Mouse (Mus musculus) small intestine, adult 2 months (tissue): ENCODE measurements around the gene Gtf2ird1. TPM values are rescaled to one million over a fixed set of nuclear protein-coding genes. Genes with fewer than 3 reads are reported as not detected.

ENCODE experiments used
- H3K27ac ChIP-seq: fragments of 200-500 bp; 2 replicates; pipeline ENCODE4 v1.5.1; 2012; ENCODE audit warnings: low read depth, low read length, control low read depth, inconsistent platforms; ENCODE audit not compliant: insufficient read depth
- H3K27me3 ChIP-seq: fragments of 200-500 bp; 2 replicates; pipeline ENCODE4 v1.6.1; 2012; ENCODE audit warnings: mild to moderate bottlenecking, moderate library complexity, low read length, inconsistent platforms; ENCODE audit not compliant: control insufficient read depth, insufficient read depth
- H3K36me3 ChIP-seq: fragments of 200-500 bp; 2 replicates; pipeline ENCODE4 v1.6.1; 2012; ENCODE audit warnings: mild to moderate bottlenecking, low read length, control low read depth, inconsistent platforms; ENCODE audit not compliant: control insufficient read depth, insufficient read depth
- H3K4me1 ChIP-seq: fragments of 200-500 bp; 2 replicates; pipeline ENCODE4 v1.6.1; 2012; ENCODE audit warnings: low read length, inconsistent platforms, mixed read lengths; ENCODE audit not compliant: control insufficient read depth, insufficient read depth, insufficient read length
- H3K4me3 ChIP-seq: fragments of 200-500 bp; 2 replicates; pipeline ENCODE4 v1.5.1; 2012; ENCODE audit warnings: low read depth, mild to moderate bottlenecking, control low read depth, inconsistent platforms, low read length, moderate library complexity
- CTCF ChIP-seq: fragments of 200-500 bp; IDR thresholded peaks from 2 replicates; pipeline ENCODE4 v1.5.1; 2012; ENCODE audit warnings: low read depth, mild to moderate bottlenecking, control low read depth, inconsistent platforms, low read length, moderate library complexity, mixed read lengths; ENCODE audit not compliant: insufficient replicate concordance, insufficient read length; ENCODE audit errors: extremely low read depth
- POLR2A ChIP-seq: fragments of 200-500 bp; IDR thresholded peaks from 2 replicates; pipeline ENCODE4 v1.6.1; 2012; ENCODE audit warnings: low read depth, mild to moderate bottlenecking, control low read depth, inconsistent platforms, low read length, moderate library complexity
- WGBS: fragments of 180-500 bp; shearing (Covaris S2); methylation state at CpG from one replicate; pipeline ENCODE4 v1.1.7; 2018; 5-methylcytosine and 5-hydroxymethylcytosine counted together
- polyA plus RNA-seq: library from polyadenylated mRNA; depleted of rRNA; stranded (reverse); fragments of >200 nt; gene quantifications from 2 replicates; pipeline ENCODE4 v1.2.3, GENCODE M21; 2012

The Gtf2ird1 gene
- polyA plus RNA-seq, 1 experiment, result 40.4 TPM

- peak; percentile 96; the same call in 1 of the 2 replicates for TF ChIP-seq CTCF
- TF ChIP-seq POLR2A, result no peak
- H3K4me3 ChIP-seq, result no peak overlapping the region
- peaks cover 77% of the 10 kb centered on the region for H3K36me3 ChIP-seq
- 54% methylated on average over 11 of the region's 11 CpGs for WGBS
- H3K27me3 ChIP-seq, result no peaks in the 10 kb centered on the region
- peak overlapping the region; percentile 11; the same call in 1 of the 2 replicates for H3K27ac ChIP-seq
- H3K4me1 ChIP-seq, result peaks cover 7% of the 10 kb centered on the region
These were observed 37.6 kb upstream of the Gtf2ird1 start for GRCm38 (mm10) chr5:134494142-134494541.

GRCm38 (mm10) chr5:134492956-134493355, 36.4 kb upstream of the Gtf2ird1 start:
- no peak for TF ChIP-seq POLR2A
- no peak for TF ChIP-seq CTCF
- Histone ChIP-seq H3K4me1 (peaks cover 7% of the 10 kb centered on the region), H3K36me3 (peaks cover 74% of the 10 kb centered on the region), H3K4me3 (no peak overlapping the region), H3K27me3 (no peaks in the 10 kb centered on the region), H3K27ac (no peak overlapping the region)
- WGBS, result 99% methylated on average over 4 of the region's 4 CpGs

- TF ChIP-seq CTCF (peak; percentile 93), POLR2A (no peak)
- Histone ChIP-seq H3K36me3 (peaks cover 64% of the 10 kb centered on the region), H3K4me1 (peaks cover 7% of the 10 kb centered on the region), H3K4me3 (no peak overlapping the region), H3K27me3 (no peaks in the 10 kb centered on the region), H3K27ac (no peak overlapping the region)
- 42% methylated on average over 18 of the region's 18 CpGs for WGBS
These were observed 35.3 kb upstream of the Gtf2ird1 start for GRCm38 (mm10) chr5:134491712-134492417.

- H3K4me3 ChIP-seq, result no peak overlapping the region
- peaks cover 7% of the 10 kb centered on the region for H3K4me1 ChIP-seq
- WGBS, result 89% methylated on average over 2 of the region's 2 CpGs
- no peak for TF ChIP-seq CTCF
- no peak for TF ChIP-seq POLR2A
- no peaks in the 10 kb centered on the region for H3K27me3 ChIP-seq
- no peak overlapping the region for H3K27ac ChIP-seq
- peaks cover 59% of the 10 kb centered on the region for H3K36me3 ChIP-seq
These were observed 34.7 kb upstream of the Gtf2ird1 start for GRCm38 (mm10) chr5:134491206-134491605.

GRCm38 (mm10) chr5:134490465-134490864, 33.9 kb upstream of the Gtf2ird1 start:
- Histone ChIP-seq H3K36me3 (peaks cover 53% of the 10 kb centered on the region), H3K4me1 (peaks cover 7% of the 10 kb centered on the region), H3K27me3 (no peaks in the 10 kb centered on the region), H3K4me3 (no peak overlapping the region), H3K27ac (no peak overlapping the region)
- TF ChIP-seq CTCF, result peak; percentile 62; the same call in 1 of the 2 replicates
- TF ChIP-seq POLR2A, result no peak
- WGBS, result 90% methylated on average over 12 of the region's 12 CpGs

- no peak for TF ChIP-seq POLR2A
- peak; percentile 31; the same call in 1 of the 2 replicates for TF ChIP-seq CTCF
- 73% methylated on average over 9 of the region's 9 CpGs for WGBS
- Histone ChIP-seq H3K27me3 (no peaks in the 10 kb centered on the region), H3K4me3 (no peak overlapping the region), H3K27ac (no peak overlapping the region), H3K4me1 (peaks cover 7% of the 10 kb centered on the region), H3K36me3 (peaks cover 47% of the 10 kb centered on the region)
These were observed 33.1 kb upstream of the Gtf2ird1 start for GRCm38 (mm10) chr5:134489583-134489982.

- TF ChIP-seq POLR2A (no peak), CTCF (no peak)
- H3K4me3 ChIP-seq, result no peak overlapping the region
- H3K27me3 ChIP-seq, result no peaks in the 10 kb centered on the region
- WGBS, result 94% methylated on average over 4 of the region's 4 CpGs
- H3K27ac ChIP-seq, result no peak overlapping the region
- peaks cover 41% of the 10 kb centered on the region for H3K36me3 ChIP-seq
- H3K4me1 ChIP-seq, result peaks cover 4% of the 10 kb centered on the region; the same call in 1 of the 2 replicates
These were observed 32.1 kb upstream of the Gtf2ird1 start for GRCm38 (mm10) chr5:134488596-134488995.
